Mouse (Mus musculus) T-helper 1 cell (primary cell): ENCODE measurements around the gene Nmnat2.

Source experiments
- in situ Hi-C: fragments of 300-600 bp; cut with MboI, MseI; formaldehyde crosslinking; loops from one replicate; pipeline ENCODE4 v1.15.1; 2025; ENCODE audit warnings: high pct_unique_total_duplicates

Nmnat2 gene

DNA sequence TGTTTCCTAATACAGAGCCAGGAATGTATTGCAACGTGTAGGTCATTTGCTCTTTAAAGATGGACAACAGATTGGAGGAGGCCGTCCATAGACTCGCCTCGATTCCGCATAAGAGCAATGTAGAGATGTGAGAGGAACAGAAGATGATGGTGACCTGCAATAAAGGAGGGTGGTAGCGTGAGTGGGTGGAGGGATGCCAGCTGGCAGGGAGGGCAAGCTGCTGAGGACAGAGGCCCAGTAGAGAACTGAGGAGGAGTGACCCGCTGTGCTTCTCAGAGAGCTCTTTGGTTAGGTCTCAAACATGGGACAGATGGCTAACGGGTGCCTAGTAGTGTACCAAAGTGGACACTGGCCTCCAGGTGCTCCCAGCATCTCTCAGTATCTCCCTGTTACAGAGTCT is 23.9 kb downstream of the Nmnat2 start:
- in situ Hi-C loops = no loop called here

DNA sequence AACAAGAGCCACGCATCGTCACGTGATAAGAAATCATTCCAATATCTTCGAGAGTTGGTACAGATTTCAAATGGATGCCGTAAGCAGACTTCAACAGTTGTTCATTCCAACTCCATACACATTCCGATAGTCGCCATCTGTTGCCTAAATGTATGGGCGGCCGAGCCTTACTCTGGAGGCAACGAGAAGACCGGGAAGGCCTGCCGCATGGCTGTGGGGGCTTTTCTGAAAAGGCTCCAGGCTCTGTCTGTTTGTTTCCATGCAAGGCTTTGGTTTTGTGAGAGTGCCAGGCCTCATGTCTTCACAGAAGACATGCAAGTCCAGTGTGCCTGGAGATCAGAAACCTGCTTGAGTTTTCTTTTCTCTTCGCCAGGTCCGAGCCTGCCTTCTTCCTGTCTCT is 28.6 kb downstream of the Nmnat2 start:
- in situ Hi-C loops = loop anchor here (10.0 kb wide), 1 partner anchor 691 kb away; no protein-coding TSS in a partner anchor

DNA sequence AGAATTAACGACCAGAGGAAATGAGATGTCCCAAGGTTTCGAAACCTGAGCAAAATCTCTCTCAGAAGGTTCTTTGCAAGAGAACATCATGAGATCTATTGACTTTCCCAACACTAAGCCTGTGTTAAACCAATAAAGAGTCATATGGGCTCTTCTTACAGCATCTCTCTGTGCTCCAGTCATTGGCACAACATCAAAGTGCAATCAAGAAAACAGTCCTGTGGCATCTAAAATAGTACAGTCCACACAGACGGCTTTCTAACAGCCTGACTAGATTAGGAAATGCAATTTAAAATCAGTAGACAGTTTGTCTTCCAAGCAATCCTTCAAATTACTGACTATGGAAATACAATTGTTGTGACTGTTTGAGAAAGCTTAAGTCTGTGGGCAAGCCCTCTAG is 32.2 kb downstream of the Nmnat2 start:
- in situ Hi-C loops = loop anchor here (10.0 kb wide), 1 partner anchor 688 kb away; no protein-coding TSS in a partner anchor

DNA sequence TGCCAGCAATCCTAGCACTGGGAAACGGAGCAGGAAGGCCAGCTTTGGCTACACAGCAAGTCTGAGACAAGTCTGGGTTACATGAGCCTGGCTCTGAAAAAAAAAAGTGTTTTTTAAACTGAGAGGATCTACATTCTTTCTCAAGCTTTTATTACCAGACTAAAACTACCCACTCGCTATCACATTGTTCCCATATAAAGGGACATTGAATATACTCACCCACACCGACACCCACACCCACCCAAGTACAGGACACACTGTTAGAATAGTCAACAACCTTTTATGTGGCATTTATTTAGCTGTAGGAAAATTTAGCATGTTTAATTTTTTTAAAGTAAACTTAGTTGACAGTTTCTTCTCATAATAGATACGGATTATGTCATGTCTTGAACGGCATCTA is 35.3 kb downstream of the Nmnat2 start:
- in situ Hi-C loops = no loop called here

DNA sequence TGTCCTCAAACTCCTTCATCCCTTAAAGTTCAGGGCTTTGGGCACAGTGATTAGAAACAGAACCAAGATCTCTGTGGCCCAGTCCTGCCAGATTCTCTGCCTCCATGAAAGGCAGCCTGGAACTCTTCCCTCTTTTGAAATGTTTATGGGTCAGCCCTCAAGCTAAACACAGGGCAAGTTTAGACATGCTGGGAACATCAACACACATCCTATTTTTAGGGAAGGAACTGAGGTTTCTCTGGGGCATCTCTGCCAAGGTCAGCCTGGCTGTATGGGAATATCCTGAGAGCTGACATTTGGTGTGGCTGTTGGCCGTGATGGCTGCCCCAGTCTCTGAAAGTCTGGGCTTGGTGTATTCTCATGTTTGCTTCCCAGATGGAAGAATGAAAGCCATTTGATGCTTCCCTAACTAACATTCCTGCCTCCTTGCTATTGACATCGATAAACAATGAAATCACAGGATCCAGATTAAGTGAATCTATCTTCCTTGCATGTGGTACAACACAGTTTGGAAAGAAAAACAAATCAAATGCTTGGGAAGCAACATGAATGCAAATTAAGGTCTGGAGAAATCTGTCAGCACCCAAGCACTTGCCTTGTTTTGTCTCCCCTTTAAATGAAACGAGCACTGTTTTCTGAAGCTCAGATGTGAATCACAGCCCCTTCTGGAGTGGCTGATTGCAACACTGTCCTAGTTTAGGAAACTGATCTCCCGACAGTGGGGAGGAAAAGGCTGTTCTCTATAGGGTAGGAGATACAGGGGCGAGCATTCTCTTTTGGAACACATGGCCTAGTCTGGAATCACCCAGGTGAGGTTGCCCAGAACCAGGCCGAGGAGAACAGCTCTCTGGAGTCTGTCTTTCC is 37.7 kb downstream of the Nmnat2 start:
- in situ Hi-C loops = no loop called here

DNA sequence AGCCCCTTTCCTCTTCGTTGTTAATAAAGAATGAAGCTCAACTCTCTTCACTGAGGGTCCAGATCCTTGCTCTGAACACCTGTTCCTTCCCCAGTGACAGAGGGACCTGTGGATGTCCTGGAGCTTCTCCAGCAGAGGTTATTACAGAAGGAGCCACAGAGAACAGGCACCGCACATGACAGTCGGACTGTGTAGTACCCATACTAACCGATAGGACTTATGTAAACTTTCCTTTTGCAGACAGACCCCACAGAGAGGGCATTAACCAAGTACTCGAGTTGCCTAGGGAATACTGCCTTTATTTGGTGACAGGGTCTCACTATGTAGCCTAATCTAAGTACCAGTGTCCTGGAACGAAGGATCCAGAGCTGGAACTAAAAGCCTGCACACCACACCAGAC is 39.0 kb downstream of the Nmnat2 start:
- in situ Hi-C loops = no loop called here

DNA sequence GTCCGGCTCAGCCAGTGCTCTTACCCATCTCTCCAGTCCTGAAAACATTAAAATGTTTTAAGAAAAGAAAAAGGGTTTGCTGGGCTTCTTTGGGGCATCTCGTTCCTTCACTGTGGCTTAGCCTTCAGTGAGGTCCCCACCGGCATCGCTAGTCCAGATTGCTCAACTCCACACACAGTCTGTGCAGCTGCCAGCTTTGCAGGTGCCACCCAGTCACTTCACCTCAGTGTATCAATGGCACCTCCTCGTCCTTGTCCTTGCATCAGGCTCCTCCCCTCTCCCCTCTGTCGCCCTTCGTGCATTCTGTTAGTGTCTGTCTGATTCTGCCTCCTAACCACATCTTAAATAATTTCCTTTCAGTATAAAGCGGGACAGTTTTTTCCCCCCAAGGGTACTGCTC is 45.2 kb downstream of the Nmnat2 start:
- in situ Hi-C loops = no loop called here

DNA sequence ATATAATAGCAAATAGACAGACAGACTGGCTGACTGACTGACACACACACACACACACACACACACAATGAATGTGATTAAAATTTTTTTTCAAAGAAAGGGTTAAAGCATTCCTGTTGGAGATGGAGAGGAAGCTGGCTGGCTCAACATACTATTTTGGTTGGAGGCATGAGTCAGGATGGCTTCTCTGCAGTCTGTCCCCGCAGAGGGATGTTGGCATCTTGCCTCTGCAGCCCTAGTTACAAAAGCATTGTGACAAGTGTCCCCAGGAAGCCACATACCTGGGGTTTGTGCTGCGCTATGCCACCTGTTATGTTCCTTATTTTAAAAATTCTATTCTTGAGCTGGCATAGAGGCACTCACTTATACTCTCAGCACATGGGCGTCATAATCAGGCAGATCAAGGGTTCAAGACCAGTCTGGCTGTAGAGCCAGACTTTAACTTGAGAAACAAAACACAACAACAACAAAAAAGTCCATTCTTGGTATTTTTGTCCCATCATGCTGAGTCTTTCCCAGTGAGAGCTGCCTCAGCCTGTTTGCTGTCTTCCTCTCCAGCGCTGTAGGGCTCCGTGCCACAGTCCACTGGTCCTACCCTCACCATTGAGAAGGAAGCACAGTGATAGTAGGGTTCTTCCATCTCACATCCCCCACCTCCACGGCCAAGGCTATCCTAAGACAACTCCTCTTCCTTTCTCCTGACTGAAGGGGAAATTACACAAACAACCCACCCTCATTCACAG is 45.9 kb downstream of the Nmnat2 start:
- in situ Hi-C loops = no loop called here

DNA sequence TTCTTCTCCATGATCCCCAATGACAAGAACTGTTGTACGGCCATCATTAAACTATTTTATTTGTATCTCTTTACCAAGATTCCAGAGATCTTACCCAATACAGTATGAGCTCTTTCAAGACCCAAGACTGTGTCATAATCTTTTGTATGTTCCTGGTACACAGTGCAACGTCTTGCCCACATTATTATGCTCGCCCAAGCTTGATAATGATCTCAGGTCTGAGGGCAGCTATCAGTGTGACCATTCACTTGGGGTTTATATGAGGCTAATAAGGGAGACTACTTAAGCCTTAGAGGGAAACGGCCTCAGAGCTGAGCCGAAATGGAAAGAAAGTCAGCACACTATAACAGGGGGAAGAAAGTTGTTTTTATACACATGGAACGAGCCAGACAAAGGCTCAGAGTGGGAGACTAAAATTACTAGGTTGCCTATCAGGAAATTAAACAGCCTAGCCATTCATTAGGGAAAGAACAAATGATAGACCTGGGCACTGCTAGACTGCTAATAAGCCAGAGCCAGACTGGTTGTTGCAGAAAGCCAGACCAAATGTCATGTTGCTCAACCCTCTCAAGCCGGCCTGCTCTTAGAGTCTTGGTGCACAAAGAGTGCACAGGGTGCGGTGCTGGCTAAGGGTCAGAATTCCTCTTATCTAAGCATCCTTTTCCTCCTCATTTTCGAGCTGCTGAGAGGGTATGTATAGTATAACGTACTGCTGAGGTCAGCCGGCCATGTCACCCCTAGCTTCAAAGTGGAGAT is 47.7 kb downstream of the Nmnat2 start:
- in situ Hi-C loops = no loop called here

DNA sequence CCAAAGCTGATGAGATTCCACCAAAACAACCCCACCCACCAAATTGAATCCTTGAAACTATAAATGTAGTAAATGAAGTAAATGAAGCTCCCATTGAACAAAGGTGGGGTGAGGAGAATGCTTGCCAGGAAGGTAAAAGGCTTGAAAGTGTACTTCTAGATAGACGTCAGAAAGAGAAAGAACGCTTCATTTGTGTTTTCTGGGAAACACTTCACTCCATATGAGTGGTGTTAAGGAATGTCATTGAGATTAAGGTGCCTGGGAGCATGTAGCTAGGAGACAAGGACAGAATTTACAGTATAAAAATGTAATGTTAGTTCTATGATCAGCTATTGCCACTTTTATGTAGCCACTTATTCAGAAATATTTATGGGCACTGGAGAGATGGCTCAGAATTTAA is 49.7 kb downstream of the Nmnat2 start:
- in situ Hi-C loops = no loop called here

DNA sequence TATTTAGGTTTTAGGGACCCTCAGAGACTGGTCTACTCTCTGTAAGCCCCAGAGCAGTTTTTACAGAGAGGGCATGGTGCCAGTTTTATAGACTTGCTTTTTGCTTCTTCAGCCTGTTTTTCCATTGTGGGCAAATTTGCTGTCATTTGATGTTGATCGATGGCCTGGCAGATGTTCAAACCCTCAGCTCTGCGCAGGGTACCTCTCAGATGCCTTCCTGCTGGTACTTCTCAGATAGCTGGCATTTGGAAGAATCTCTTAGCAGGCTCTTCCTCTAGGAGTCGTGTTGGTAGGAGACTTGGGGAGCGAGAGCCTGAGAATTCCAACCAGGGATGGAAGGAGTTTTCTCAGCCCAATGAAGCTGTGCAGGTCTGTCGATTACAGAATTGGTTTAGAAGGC is 51.3 kb downstream of the Nmnat2 start:
- in situ Hi-C loops = no loop called here

DNA sequence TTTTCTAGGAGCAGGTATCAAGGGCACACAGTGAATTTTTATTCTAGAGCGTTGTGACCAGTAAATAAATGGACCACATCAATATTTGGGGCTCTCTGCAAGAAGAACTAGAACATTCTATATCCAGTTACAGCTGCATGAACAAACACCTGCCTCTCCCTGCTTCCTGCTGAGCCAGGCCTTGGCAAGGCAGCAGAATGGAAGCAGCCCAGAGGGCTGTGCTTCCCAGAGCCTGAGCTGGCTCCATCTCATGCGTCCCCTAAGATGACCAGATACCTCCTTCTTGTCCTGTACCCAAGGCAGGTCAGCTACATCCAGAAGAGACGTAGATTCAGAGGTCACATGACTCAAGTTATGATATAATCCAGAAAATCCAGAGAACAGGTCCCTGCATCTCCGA is 52.0 kb downstream of the Nmnat2 start:
- in situ Hi-C loops = no loop called here

DNA sequence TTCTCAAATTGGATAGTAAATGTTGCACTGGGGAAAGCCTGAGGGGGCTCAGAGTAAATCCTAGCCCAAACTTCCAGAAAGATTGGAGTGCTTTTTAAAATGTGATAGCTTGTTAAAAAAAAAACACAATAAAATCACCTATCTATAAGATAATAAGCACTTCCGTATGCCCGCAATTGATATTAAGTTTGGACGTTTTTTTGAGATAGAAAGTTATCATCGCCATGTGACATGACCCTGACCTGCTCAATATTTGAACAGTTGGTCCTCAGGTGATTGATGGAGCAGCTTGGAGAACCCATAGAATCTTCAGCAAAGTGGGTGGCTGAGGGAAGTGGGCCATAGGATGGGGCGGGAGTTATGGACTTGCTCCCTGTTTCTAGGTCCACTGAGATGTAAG is 52.5 kb downstream of the Nmnat2 start:
- in situ Hi-C loops = no loop called here

DNA sequence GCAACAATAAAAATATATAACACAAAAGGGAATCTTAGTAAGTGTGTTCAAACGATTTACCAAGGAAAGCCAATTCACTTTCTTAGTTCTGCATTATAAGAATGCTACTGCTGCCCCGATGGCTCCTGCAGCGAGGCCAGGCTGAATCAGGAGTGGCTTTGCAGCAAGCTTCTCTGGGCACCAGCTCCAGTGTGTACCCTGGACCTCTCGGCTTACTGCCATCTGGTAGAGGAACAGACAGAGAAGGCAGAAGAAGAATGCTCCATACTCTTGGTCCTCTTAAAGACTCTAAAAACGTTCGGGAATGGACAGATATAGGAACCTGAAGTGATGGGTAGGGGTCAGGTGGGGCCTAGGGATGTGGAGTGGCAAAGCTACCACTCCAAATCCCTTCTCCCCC is 53.0 kb downstream of the Nmnat2 start:
- in situ Hi-C loops = no loop called here

DNA sequence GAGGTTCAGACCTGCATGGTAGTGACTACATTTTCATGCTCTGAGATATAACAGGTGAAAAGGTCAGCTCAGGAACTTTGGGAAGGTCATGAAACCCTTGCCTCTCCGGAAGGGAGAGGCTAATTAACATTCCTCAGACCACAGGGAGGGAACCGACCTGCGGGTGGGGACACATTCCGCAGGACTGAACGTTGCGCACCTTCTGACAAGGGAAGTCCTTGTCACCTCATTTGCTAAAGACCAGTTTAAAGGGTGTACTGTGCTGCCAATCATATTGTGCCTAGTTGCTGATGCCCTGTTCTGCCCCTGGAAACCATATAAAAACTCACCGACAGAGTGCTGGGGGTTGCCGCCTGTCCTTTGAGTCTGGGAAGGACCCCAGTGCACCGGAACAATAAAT is 54.5 kb downstream of the Nmnat2 start:
- in situ Hi-C loops = no loop called here

DNA sequence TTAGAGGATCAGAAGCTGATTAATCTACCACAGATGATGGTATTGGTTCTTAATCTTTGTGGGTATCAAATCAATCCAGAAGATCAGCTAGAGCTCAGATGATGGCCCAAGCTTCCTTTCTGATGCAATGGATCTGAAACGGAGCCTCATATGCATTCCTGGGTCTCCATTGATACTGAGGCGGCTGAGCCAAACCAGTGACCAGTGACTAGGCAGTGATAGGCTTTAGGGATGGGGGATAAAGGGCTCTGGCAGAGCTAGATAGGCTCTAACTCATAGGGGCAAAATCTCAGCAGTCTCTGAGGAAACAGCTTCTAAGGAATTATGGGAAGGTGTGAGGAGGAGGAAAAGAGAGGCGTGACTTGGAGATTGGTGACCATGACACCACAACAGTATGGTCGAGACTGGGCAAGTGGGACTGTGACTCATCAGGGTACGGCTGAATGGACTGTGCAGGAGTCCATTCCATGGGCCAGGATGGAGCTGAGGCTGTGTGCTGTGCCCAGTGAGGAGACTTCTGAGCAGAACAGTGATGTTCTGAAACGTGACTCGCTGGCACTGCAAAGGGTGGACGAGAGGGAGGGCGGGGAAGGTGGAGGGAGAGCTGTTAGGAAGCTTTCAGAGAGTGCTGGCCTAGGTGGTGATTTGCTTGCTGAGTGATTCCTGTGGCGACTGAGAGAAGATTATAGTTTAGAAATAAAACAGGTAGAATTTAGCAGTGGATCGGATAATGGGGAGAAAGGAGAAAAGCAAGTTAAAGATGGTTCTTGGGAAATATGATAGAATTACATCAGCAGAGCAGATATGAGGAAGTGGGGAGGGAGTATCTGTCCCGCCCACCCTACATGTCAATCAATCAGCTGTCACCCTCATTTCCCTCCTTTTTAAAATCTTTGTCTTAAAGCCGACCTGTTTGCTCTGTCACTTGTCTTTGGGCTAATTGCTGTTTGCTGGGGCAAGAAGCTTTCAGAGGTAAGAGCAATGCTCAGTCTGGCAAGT is 55.9 kb downstream of the Nmnat2 start:
- in situ Hi-C loops = no loop called here

DNA sequence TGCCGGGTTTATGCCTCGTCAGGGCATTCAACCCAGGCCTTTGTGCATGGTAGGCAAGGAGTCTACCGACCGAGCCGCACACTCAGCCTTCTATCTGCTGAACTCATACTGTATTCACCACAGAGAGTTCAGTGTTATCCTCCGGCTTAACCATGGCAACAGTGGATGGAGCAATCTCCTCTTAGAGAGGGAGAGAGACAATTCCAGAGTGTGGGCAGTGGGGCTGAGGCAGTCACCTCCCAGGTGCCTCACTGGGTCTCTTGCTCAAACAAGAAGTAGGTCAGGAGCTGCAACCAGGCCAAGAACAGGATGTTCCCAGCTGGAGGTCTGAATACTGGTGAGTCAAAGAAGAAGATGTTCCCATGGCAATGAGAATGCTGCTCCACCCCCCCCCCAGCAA is 56.8 kb downstream of the Nmnat2 start:
- in situ Hi-C loops = no loop called here

DNA sequence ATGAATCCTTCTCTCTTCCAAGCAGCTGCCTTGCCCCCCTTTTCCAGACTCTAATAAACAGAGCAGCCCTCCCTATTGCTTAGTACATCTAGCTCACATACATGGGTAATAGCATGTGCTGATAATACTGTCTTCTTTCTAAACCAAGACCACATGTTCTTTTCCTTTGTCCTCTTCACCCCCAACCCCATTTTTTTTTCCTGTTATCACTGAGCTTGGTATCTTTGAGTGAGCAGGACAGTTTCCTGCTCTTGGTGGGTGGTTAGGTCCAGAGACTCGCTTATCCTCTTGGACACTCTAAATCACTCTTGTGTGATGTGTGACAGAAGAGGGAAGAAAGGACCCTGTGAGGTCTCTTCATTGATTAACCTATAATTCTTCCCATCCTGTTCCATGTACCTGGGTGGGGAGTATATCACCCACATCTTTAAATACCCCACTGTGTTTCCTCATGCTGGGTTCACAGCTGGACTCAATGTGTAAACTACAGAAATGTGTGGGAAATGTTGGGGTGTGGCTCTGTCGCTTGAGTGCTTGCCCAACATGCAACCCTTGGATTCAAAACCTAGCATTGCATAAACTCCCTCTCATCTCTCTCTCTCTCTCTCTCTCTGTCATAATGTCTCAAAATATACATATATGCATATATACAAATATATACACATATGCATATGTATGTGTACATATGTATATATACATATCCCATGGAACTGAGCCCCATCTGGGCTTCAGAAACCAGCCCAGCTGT is 58.9 kb downstream of the Nmnat2 start:
- in situ Hi-C loops = no loop called here

DNA sequence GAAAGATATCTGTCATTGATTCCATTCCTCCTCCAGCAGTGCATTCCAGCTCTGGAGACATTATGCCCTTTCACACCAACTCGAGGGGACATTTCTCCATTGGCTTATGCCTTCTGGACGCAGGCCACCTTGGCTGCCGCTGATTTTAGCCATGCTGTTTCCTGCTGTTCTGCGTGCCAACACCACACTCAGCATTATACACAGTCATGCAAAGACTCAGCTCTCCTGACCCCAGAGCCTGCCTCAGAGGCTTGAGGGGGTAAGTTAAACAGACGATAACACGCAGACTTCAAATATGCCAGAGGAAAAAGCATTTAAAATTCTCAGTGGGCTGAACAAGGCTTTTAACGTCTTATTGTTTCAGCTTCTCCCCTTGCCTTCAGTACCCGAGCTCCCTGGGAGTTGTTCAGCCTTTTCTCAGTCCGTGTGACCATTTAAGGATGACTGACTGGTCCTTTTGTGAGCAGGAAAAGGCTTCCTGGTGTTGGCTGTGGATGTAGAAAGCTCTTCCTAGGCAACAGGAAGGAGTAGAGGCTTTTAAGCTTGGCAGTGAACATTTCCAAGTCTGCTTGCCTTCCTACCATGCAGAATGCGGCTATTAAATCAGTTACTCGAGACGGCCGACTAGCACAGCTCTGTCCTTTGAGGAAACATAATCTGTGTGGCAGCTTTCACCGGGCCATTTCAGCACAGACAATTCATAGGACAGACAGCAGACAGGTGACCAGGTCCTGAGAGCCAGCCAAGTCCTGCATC is 59.8 kb downstream of the Nmnat2 start:
- in situ Hi-C loops = no loop called here
